Mouse (Mus musculus) cortical plate, adult 2 months (tissue): ENCODE data around the gene Bax. TPM values are rescaled to one million over a fixed set of nuclear protein-coding genes. Genes with fewer than 3 reads are reported as not detected.

ENCODE experiments used
- H3K27ac ChIP-seq: fragments of 200-500 bp; 2 replicates; pipeline ENCODE4 v1.5.1; 2012; ENCODE audit warnings: low read length, control low read depth, inconsistent platforms; ENCODE audit not compliant: insufficient read depth
- H3K4me1 ChIP-seq: fragments of 200-500 bp; 2 replicates; pipeline ENCODE4 v1.6.1; 2011; ENCODE audit warnings: low read length; ENCODE audit not compliant: control insufficient read depth, insufficient read depth
- H3K4me3 ChIP-seq: fragments of 200-500 bp; 2 replicates; pipeline ENCODE4 v1.5.1; 2011; ENCODE audit warnings: mild to moderate bottlenecking, low read length, control low read depth; ENCODE audit not compliant: insufficient read depth
- CTCF ChIP-seq: fragments of 200-500 bp; IDR thresholded peaks from 2 replicates; pipeline ENCODE4 v1.5.1; 2011; ENCODE audit warnings: mild to moderate bottlenecking, control low read depth, low read length; ENCODE audit not compliant: insufficient read depth; ENCODE audit errors: extremely low read depth
- POLR2A ChIP-seq: fragments of 200-500 bp; IDR thresholded peaks from 2 replicates; pipeline ENCODE4 v1.6.1; 2011; ENCODE audit warnings: mild to moderate bottlenecking, low read length, control low read depth; ENCODE audit not compliant: insufficient read depth; ENCODE audit errors: extremely low read depth
- polyA plus RNA-seq: library from polyadenylated mRNA; depleted of rRNA; stranded (reverse); fragments of >200 nt; gene quantifications from 2 replicates; pipeline ENCODE4 v1.2.3, GENCODE M21; 2012; rRNA removed

Bax gene
- polyA plus RNA-seq, 1 experiment, result 99.4 TPM

- no peak overlapping the region for H3K27ac ChIP-seq
Measured at GRCm38 (mm10) chr7:45419859-45420614, 46.7 kb downstream of the Bax start.

GRCm38 (mm10) chr7:45417962-45418492 lies 48.7 kb downstream of the Bax start:
- Histone ChIP-seq H3K27ac (no peak overlapping the region), H3K4me1 (no peaks in the 10 kb centered on the region)

More at GRCm38 (mm10) chr7:45419859-45420614, 46.7 kb downstream of the Bax start:
- TF ChIP-seq POLR2A (no peak), CTCF (no peak)
- no peaks in the 10 kb centered on the region for H3K4me1 ChIP-seq
- no peak overlapping the region for H3K4me3 ChIP-seq

DNA sequence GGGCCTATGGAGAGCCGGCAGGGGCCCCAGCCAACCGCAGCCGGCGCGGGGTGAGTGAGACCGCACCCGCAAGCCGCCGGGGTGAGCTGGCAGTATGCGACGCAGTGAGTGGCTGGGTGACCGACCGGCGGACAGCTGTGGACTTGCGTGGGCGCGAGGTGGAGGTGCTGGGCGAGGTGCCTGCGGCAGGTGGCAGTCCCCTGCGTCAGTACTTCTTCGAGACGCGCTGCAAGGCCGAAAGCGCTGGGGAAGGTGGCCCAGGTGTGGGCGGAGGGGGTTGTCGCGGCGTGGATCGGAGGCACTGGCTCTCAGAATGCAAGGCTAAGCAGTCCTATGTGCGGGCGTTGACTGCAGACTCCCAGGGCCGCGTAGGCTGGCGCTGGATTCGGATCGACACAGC lies 51.1 kb downstream of the Bax start:
- no peak for TF ChIP-seq POLR2A
- Histone ChIP-seq H3K4me1 (no peaks in the 10 kb centered on the region), H3K27ac (no peak overlapping the region), H3K4me3 (no peak overlapping the region)

More at GRCm38 (mm10) chr7:45417962-45418492, 48.7 kb downstream of the Bax start:
- no peak for TF ChIP-seq CTCF
- no peak for TF ChIP-seq POLR2A
- no peak overlapping the region for H3K4me3 ChIP-seq

- Histone ChIP-seq H3K27ac (no peak overlapping the region), H3K4me1 (no peaks in the 10 kb centered on the region), H3K4me3 (no peak overlapping the region)
- TF ChIP-seq POLR2A (no peak), CTCF (no peak)
Measured at GRCm38 (mm10) chr7:45414740-45415224, 51.9 kb downstream of the Bax start.

- no peak for TF ChIP-seq CTCF
- no peak for TF ChIP-seq POLR2A
- H3K27ac ChIP-seq, result no peak overlapping the region
- H3K4me3 ChIP-seq, result no peak overlapping the region
- no peaks in the 10 kb centered on the region for H3K4me1 ChIP-seq
Measured at GRCm38 (mm10) chr7:45413864-45414739, 52.6 kb downstream of the Bax start.

GRCm38 (mm10) chr7:45413113-45413863 lies 53.4 kb downstream of the Bax start, which contains the start of gene Ntf5:
Gene Ntf5, plus strand, starts transcription at chr7:45413695.
- H3K27ac ChIP-seq, result no peak within 1 kb of the TSS
- no peak for TF ChIP-seq POLR2A
- TF ChIP-seq CTCF, result no peak
- no peak within 1 kb of the TSS for H3K4me3 ChIP-seq
- H3K4me1 ChIP-seq, result no peaks in the 10 kb centered on the region

- H3K4me3 ChIP-seq, result no peak overlapping the region
- H3K27ac ChIP-seq, result no peak overlapping the region
- H3K4me1 ChIP-seq, result no peaks in the 10 kb centered on the region
- TF ChIP-seq CTCF (no peak), POLR2A (no peak)
Measured at GRCm38 (mm10) chr7:45412421-45412820, 54.3 kb downstream of the Bax start.

Other genes starting within 250 kb of the Bax start
- 10.6 and 11.9 TPM in 2 replicates for gene Cd37, start 227.8 kb downstream of the Bax start, polyA plus RNA-seq
- gene Slc6a16, start 225.8 kb downstream of the Bax start, polyA plus RNA-seq, result 2.1 TPM in 2 replicates
- 0.08 and 0.30 TPM in 2 replicates for gene Slc6a21, start 189.4 kb downstream of the Bax start, polyA plus RNA-seq
- gene Trpm4, start 133.1 kb downstream of the Bax start, polyA plus RNA-seq, result 29.1 and 35.1 TPM in 2 replicates
- 0.35 and 0.55 TPM in 2 replicates for gene Hrc, start 131.6 kb downstream of the Bax start, polyA plus RNA-seq
- 164 and 167 TPM in 2 replicates for gene Ppfia3, start 99.9 kb downstream of the Bax start, polyA plus RNA-seq
- 336 TPM in 2 replicates for gene Lin7b, start 96.3 kb downstream of the Bax start, polyA plus RNA-seq
- gene Snrnp70, start 71.2 kb downstream of the Bax start, polyA plus RNA-seq, result 720 and 793 TPM in 2 replicates
- not detected in 2 replicates for gene Kcna7, start 61.2 kb downstream of the Bax start, polyA plus RNA-seq
- gene Ntf5, start 53.2 kb downstream of the Bax start, polyA plus RNA-seq, result 0.04 and 0.08 TPM in 2 replicates
- gene Lhb, start 46.1 kb downstream of the Bax start, polyA plus RNA-seq, result 0.17 TPM in 1 of 2 replicates, not detected in the other
- 25.7 and 26.4 TPM in 2 replicates for gene Gys1, start 32.1 kb downstream of the Bax start, polyA plus RNA-seq
- gene Ruvbl2, start 28.8 kb downstream of the Bax start, polyA plus RNA-seq, result 41.7 and 47.4 TPM in 2 replicates
- 588 and 637 TPM in 2 replicates for gene Ftl1, start 7.0 kb downstream of the Bax start, polyA plus RNA-seq
- gene Tulp2, start 15.0 kb upstream of the Bax start, polyA plus RNA-seq, result 0.11 and 0.13 TPM in 2 replicates
- 0.19 TPM in 1 of 2 replicates, not detected in the other for gene Gm45808, start 19.9 kb upstream of the Bax start, polyA plus RNA-seq
- gene Dhdh, start 21.9 kb upstream of the Bax start, polyA plus RNA-seq, result 5.9 and 6.5 TPM in 2 replicates
- gene Nucb1, start 43.5 kb upstream of the Bax start, polyA plus RNA-seq, result 88.2 and 99.6 TPM in 2 replicates
- 19.4 and 20.0 TPM in 2 replicates for gene Ppp1r15a, start 59.4 kb upstream of the Bax start, polyA plus RNA-seq
- 5.1 and 6.3 TPM in 2 replicates for gene Plekha4, start 59.4 kb upstream of the Bax start, polyA plus RNA-seq
- 0.45 and 0.54 TPM in 2 replicates for gene Hsd17b14, start 88.0 kb upstream of the Bax start, polyA plus RNA-seq
- gene Bcat2, start 103.3 kb upstream of the Bax start, polyA plus RNA-seq, result 26.1 and 26.5 TPM in 2 replicates
- gene Fgf21, start 148.6 kb upstream of the Bax start, polyA plus RNA-seq, result not detected in 2 replicates
- 0.09 and 0.15 TPM in 2 replicates for gene Fut1, start 150.4 kb upstream of the Bax start, polyA plus RNA-seq
- 0.09 and 0.13 TPM in 2 replicates for gene Izumo1, start 154.9 kb upstream of the Bax start, polyA plus RNA-seq
- 6.9 and 7.8 TPM in 2 replicates for gene Rasip1, start 160.6 kb upstream of the Bax start, polyA plus RNA-seq
- gene Mamstr, start 173.1 kb upstream of the Bax start, polyA plus RNA-seq, result 5.2 and 7.1 TPM in 2 replicates
- gene Fut2, start 199.5 kb upstream of the Bax start, polyA plus RNA-seq, result 0.21 and 0.28 TPM in 2 replicates
- 20.9 and 26.3 TPM in 2 replicates for gene Ntn5, start 217.1 kb upstream of the Bax start, polyA plus RNA-seq
- 6.6 and 8.0 TPM in 2 replicates for gene Sec1, start 227.5 kb upstream of the Bax start, polyA plus RNA-seq
- 351 and 377 TPM in 2 replicates for gene Car11, start 232.9 kb upstream of the Bax start, polyA plus RNA-seq
- gene Dbp, start 238.2 kb upstream of the Bax start, polyA plus RNA-seq, result 251 and 257 TPM in 2 replicates
- 255 and 261 TPM in 2 replicates for gene Rpl18, start 248.6 kb upstream of the Bax start, polyA plus RNA-seq